Mouse (Mus musculus): ENCODE measurements around the gene Tarbp1.

DNA sequence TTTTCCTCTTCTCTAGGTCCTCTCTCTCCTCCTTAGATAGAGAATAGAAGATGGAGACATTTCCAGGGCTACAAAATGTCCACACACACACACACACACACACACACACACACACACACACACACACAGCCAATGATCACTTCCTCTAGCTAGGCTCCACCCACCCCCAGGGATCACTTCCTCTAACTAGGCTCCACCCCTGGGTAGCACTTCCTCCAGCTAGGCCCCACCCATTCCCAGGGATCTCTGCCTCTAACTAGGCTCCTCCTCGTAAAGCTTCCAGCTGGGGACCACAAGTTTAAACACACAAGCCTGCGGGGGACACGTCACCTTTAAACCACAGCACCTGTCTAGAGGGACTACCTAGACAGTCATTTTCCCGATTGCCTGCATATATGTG, 87.3 kb downstream of the Tarbp1 start:
- no peak for TF ChIP-seq POLR2A (IDR thresholded peaks at IDR 0.05; ENCODE audit: control insufficient read depth, extremely low read depth, insufficient read depth, low read length, poor library complexity)
- TF ChIP-seq CTCF (IDR thresholded peaks at IDR 0.05; ENCODE audit: borderline replicate concordance, control insufficient read depth, extremely low read depth, insufficient read depth, low read length, poor library complexity) = no peak
